Mouse (Mus musculus): ENCODE data around the gene B3gnt3. TPM values are rescaled to one million over a fixed set of nuclear protein-coding genes. Genes with fewer than 3 reads are reported as not detected.
A peak's percentile ranks its signal among the peaks of the same experiment; 100 is the strongest.

B3gnt3 gene
- polyA plus RNA-seq, 1 experiment from 2014 or later = 3.0 TPM

DNA sequence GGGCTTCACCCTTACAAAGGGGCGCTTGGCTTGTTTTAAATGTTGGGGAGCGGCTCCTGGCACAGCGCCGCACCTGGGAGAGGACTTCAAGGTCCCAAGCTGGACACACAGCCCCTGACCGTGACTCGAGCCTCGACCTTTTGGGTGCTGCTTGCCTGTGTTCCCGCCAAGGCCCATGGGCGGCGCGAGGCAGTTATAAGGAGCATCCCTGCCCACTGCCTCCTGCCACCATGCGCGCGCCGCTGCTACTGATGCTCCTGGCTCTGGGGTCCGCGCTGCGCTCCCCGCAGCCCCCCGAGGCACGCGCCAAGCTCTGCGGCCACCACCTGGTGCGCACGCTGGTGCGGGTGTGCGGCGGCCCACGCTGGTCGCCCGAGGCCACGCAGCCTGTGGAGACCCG, 12.6 kb downstream of the B3gnt3 start, which contains the start of gene Insl3:
Insl3 (plus strand) TSS at position 187 of the 400 bp plus-strand sequence.
- H3K4me3 ChIP-seq (ENCODE audit: low read depth, low read length) = no peak within 1 kb of the TSS
- H3K27me3 ChIP-seq (ENCODE audit: insufficient read depth, low read length) = peaks cover 97% of the 10 kb centered on the region
- DNase-seq (no peak), ATAC-seq (no peak)
- WGBS (ENCODE audit: insufficient replicate concordance) = 24% methylated on average over 33 of the region's 33 CpGs
- H3K4me2 ChIP-seq (ENCODE audit: low read depth, low read length) = no peak within 1 kb of the TSS
- no peak within 1 kb of the TSS for H3K27ac ChIP-seq (ENCODE audit: low read depth)
- no peaks in the 10 kb centered on the region for H3K9me3 ChIP-seq (ENCODE audit: low read length)
- H3K36me3 ChIP-seq (replicated peaks; ENCODE audit: insufficient read depth, low read length) = no peaks in the 10 kb centered on the region
- TF ChIP-seq CTCF (IDR thresholded peaks at IDR 0.05; ENCODE audit: low read depth) (no peak), EP300 (IDR thresholded peaks at IDR 0.05; ENCODE audit: low read depth) (no peak)
- H3K4me1 ChIP-seq (ENCODE audit: insufficient read depth) = 0 out of 2 replicates have a peak, but pooled peaks cover 10% of the 10 kb centered on the region
- H3K9ac ChIP-seq (replicated peaks) = no peak within 1 kb of the TSS

GRCm38 (mm10) chr8:71687616-71688015, 14.0 kb downstream of the B3gnt3 start:
- H3K27ac ChIP-seq (ENCODE audit: low read depth) = no peak overlapping the region
- H3K4me2 ChIP-seq (ENCODE audit: low read depth, low read length) = no peak overlapping the region
- ATAC-seq (no peak), DNase-seq (no peak)
- no peaks in the 10 kb centered on the region for H3K9me3 ChIP-seq (ENCODE audit: low read length)
- TF ChIP-seq CTCF (IDR thresholded peaks at IDR 0.05; ENCODE audit: low read depth) (no peak), EP300 (IDR thresholded peaks at IDR 0.05; ENCODE audit: low read depth) (no peak)
- H3K36me3 ChIP-seq (replicated peaks; ENCODE audit: insufficient read depth, low read length) = no peaks in the 10 kb centered on the region
- H3K9ac ChIP-seq (replicated peaks) = no peak overlapping the region
- peaks cover 90% of the 10 kb centered on the region for H3K27me3 ChIP-seq (ENCODE audit: insufficient read depth, low read length)
- 0 out of 2 replicates have a peak, but pooled peaks cover 5% of the 10 kb centered on the region for H3K4me1 ChIP-seq (ENCODE audit: insufficient read depth)
- WGBS (ENCODE audit: insufficient replicate concordance) = 49% methylated on average over 8 of the region's 8 CpGs
- no peak overlapping the region for H3K4me3 ChIP-seq (ENCODE audit: low read depth, low read length)

DNA sequence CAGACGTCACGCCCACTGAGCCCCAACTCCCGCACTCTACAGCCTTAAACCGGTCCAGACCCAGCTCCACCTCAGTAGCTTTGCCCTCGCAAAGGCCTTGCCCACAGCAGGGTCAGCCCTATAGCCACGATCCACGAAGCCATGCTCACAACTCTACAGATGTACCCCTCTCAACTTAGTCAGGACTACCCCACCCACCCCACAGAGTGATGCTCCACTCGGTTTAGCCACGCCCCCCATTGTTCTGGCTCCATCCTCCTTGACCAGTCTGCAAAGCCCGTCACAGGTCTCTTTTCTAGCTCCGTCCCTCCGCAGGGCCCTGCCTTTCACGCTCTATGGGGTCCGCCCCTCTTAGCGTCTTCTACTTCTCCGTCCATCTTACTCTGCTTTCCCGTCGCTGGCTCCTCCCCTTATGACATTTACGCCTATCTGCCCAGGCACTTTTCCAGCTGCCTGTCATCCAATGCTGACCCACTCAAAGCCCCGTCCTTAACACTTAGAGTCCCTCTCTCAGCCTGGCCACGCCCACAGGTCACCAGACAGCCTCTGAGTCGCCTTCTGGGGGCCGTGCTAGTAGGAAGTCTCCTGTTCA, 15.3 kb downstream of the B3gnt3 start:
- no peaks in the 10 kb centered on the region for H3K9me3 ChIP-seq (ENCODE audit: low read length)
- 48% methylated on average over 23 of the region's 23 CpGs for WGBS (ENCODE audit: insufficient replicate concordance)
- DNase-seq (no peak), ATAC-seq (peak; percentile 20; the same call in 1 of the 2 replicates)
- no peak overlapping the region for H3K4me3 ChIP-seq (ENCODE audit: low read depth, low read length)
- no peak overlapping the region for H3K27ac ChIP-seq (ENCODE audit: low read depth)
- peaks cover 80% of the 10 kb centered on the region for H3K27me3 ChIP-seq (ENCODE audit: insufficient read depth, low read length)
- H3K4me1 ChIP-seq (ENCODE audit: insufficient read depth) = 0 out of 2 replicates have a peak, but pooled peaks cover 5% of the 10 kb centered on the region
- TF ChIP-seq EP300 (IDR thresholded peaks at IDR 0.05; ENCODE audit: low read depth) (no peak), CTCF (IDR thresholded peaks at IDR 0.05; ENCODE audit: low read depth) (no peak)
- no peaks in the 10 kb centered on the region for H3K36me3 ChIP-seq (replicated peaks; ENCODE audit: insufficient read depth, low read length)
- H3K9ac ChIP-seq (replicated peaks) = no peak overlapping the region
- no peak overlapping the region for H3K4me2 ChIP-seq (ENCODE audit: low read depth, low read length)

DNA sequence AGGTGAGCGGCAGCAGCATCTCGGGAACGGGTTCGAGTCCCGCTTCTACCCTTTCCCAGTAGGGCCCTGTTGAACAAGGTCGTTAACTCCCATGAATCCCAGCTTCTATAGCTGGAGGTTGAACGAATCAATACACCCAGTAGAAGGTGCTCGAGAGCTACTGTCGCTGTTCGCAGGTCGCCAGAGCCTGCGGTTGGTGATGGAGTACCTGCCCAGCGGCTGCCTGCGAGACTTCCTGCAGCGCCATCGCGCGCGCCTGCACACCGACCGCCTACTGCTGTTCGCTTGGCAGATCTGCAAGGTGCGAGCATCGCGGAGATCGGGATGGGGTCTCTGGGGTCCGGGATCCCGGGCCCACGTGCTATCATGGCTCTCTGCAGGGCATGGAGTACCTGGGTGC, 16.0 kb downstream of the B3gnt3 start:
- DNase-seq (no peak), ATAC-seq (no peak)
- H3K4me3 ChIP-seq (ENCODE audit: low read depth, low read length) = no peak overlapping the region
- H3K27me3 ChIP-seq (ENCODE audit: insufficient read depth, low read length) = peaks cover 78% of the 10 kb centered on the region
- no peak overlapping the region for H3K9ac ChIP-seq (replicated peaks)
- no peak overlapping the region for H3K4me2 ChIP-seq (ENCODE audit: low read depth, low read length)
- H3K9me3 ChIP-seq (ENCODE audit: low read length) = no peaks in the 10 kb centered on the region
- H3K27ac ChIP-seq (ENCODE audit: low read depth) = no peak overlapping the region
- 60% methylated on average over 29 of the region's 29 CpGs for WGBS (ENCODE audit: insufficient replicate concordance)
- TF ChIP-seq CTCF (IDR thresholded peaks at IDR 0.05; ENCODE audit: low read depth) = 0 out of 2 replicates have a peak, but pooled peaks have one; percentile 13
- TF ChIP-seq EP300 (IDR thresholded peaks at IDR 0.05; ENCODE audit: low read depth) = no peak
- no peaks in the 10 kb centered on the region for H3K36me3 ChIP-seq (replicated peaks; ENCODE audit: insufficient read depth, low read length)
- 0 out of 2 replicates have a peak, but pooled peaks cover 5% of the 10 kb centered on the region for H3K4me1 ChIP-seq (ENCODE audit: insufficient read depth)

- Histone ChIP-seq H3K9me3 (ENCODE audit: low read length) (no peaks in the 10 kb centered on the region), H3K27ac (ENCODE audit: low read depth) (no peak overlapping the region), H3K27me3 (ENCODE audit: insufficient read depth, low read length) (peaks cover 69% of the 10 kb centered on the region), H3K4me1 (ENCODE audit: insufficient read depth) (peaks cover 5% of the 10 kb centered on the region; the same call in 1 of the 2 replicates), H3K4me3 (ENCODE audit: low read depth, low read length) (no peak overlapping the region), H3K9ac (replicated peaks) (no peak overlapping the region), H3K4me2 (ENCODE audit: low read depth, low read length) (no peak overlapping the region), H3K36me3 (replicated peaks; ENCODE audit: insufficient read depth, low read length) (no peaks in the 10 kb centered on the region)
- TF ChIP-seq EP300 (IDR thresholded peaks at IDR 0.05; ENCODE audit: low read depth) = no peak
- no peak for TF ChIP-seq CTCF (IDR thresholded peaks at IDR 0.05; ENCODE audit: low read depth)
- no peak for DNase-seq
- no peak for ATAC-seq
- WGBS (ENCODE audit: insufficient replicate concordance) = 71% methylated on average over 10 of the region's 10 CpGs
Measured at GRCm38 (mm10) chr8:71684701-71685100, 16.9 kb downstream of the B3gnt3 start.

- TF ChIP-seq EP300 (IDR thresholded peaks at IDR 0.05; ENCODE audit: low read depth) = no peak
- TF ChIP-seq CTCF (IDR thresholded peaks at IDR 0.05; ENCODE audit: low read depth) = no peak
- Histone ChIP-seq H3K9ac (replicated peaks) (no peak overlapping the region), H3K4me3 (ENCODE audit: low read depth, low read length) (no peak overlapping the region), H3K27ac (ENCODE audit: low read depth) (no peak overlapping the region), H3K9me3 (ENCODE audit: low read length) (no peaks in the 10 kb centered on the region), H3K36me3 (replicated peaks; ENCODE audit: insufficient read depth, low read length) (no peaks in the 10 kb centered on the region), H3K4me1 (ENCODE audit: insufficient read depth) (peaks cover 8% of the 10 kb centered on the region), H3K4me2 (ENCODE audit: low read depth, low read length) (no peak overlapping the region), H3K27me3 (ENCODE audit: insufficient read depth, low read length) (peaks cover 50% of the 10 kb centered on the region)
- 82% methylated on average over 12 of the region's 12 CpGs for WGBS (ENCODE audit: insufficient replicate concordance)
- DNase-seq (no peak), ATAC-seq (no peak)
Measured at GRCm38 (mm10) chr8:71682832-71683231, 18.8 kb downstream of the B3gnt3 start.

Measured in liver, postnatal 0 days (tissue).